Mouse (Mus musculus): ENCODE data around the gene Gm42906.

GRCm38 (mm10) chr5:151245571-151245970 is 182.4 kb downstream of the Gm42906 start:
- TF ChIP-seq CTCF (IDR thresholded peaks at IDR 0.05; ENCODE audit: low read depth) (no peak), EP300 (IDR thresholded peaks at IDR 0.05; ENCODE audit: low read depth) (no peak)
